Mouse (Mus musculus): ENCODE measurements around the gene Srp54b.
"Not testable (repeated sequence)": the region's sequence is repeated elsewhere in the genome, so short reads cannot be mapped to it uniquely, and the experiment has no call there.

Srp54b gene

GRCm38 (mm10) chr12:55154559-55155448 lies at the start of gene Srp54b:
Gene Srp54b, plus strand, starts transcription at chr12:55155104.
- DNase-seq (ENCODE audit: low spot score) = not testable (repeated sequence)

DNA sequence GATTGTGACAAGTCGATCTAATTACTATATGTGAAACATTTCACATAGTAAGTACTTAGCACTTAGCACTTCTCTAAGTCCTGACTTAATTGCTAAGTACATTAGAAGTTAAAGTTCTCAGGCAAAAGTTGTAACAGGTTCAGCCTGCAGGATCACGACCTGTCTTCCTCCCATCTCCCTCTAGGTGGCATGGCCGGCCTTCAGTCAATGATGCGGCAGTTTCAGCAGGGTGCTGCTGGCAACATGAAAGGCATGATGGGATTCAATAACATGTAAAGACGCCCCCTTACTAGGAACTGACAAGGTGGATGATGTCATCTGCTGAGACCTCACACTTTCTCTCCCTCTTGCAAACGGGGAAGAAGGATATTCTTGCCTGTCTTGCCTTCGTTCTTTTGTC lies 42.3 kb upstream of the Srp54b start:
- DNase-seq (ENCODE audit: low spot score) = not testable (repeated sequence)

DNA sequence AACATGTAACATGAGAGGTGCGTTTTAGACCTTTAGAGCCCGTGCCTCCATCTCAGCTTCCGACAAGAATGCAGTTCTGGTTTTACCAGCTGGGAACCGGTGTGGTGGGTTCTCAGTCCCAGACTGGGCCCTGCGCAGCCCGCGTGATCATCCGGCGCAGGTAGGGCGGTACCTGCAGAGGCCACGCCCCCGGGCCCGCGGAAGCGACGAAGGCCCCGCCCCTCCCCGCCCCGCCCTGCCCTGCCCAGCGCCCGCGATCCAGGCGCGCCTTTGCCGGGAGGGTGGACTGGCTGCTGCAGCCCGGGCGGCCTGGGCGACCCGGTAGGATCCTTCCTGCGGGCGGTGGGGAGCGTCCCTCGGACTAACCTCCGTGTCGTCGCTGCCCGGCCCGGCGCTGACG lies 30.7 kb upstream of the Srp54b start, which contains the start of gene Fam177a:
TSS of gene Fam177a (plus strand) at position 228 of the 400 bp plus-strand sequence.
- not testable (repeated sequence) for DNase-seq (ENCODE audit: low spot score)

GRCm38 (mm10) chr12:55124731-55125130 lies 30.2 kb upstream of the Srp54b start:
- DNase-seq (ENCODE audit: low spot score) = not testable (repeated sequence)

- not testable (repeated sequence) for DNase-seq (ENCODE audit: low spot score)
These were observed 19.4 kb upstream of the Srp54b start for GRCm38 (mm10) chr12:55135540-55135939.

GRCm38 (mm10) chr12:55137859-55138258 lies 17.0 kb upstream of the Srp54b start:
- DNase-seq (ENCODE audit: low spot score) = not testable (repeated sequence)

- DNase-seq (ENCODE audit: low spot score) = not testable (repeated sequence)
These were observed 512 bp downstream of the Srp54b start for GRCm38 (mm10) chr12:55155449-55155783.

DNA sequence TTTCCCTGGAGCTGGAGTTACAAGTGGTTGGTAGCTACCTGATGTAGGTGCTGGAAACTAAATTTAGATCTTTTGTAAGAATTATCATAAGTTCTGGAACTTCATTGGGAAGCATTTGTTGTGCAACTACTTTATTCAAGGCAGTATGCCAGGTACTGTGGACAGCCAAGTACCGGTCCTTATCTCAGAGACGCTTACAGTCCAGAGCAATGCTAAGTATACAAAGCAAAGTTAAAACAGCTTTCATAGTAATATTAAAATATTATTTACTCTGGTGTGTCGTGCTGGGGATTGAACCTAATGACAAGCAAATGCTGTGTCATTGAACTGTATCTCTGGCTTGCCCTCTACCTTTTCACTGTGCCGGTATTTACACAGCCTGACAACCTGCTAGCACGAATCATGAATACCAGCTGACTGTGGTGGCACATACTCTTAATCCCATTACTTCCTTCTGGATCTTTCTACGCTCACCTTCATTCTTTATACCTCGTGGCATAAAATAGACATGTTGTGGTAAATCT lies 12.2 kb downstream of the Srp54b start:
- not testable (repeated sequence) for DNase-seq (ENCODE audit: low spot score)

DNA sequence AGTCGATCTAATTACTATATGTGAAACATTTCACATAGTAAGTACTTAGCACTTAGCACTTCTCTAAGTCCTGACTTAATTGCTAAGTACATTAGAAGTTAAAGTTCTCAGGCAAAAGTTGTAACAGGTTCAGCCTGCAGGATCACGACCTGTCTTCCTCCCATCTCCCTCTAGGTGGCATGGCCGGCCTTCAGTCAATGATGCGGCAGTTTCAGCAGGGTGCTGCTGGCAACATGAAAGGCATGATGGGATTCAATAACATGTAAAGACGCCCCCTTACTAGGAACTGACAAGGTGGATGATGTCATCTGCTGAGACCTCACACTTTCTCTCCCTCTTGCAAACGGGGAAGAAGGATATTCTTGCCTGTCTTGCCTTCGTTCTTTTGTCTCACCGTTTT lies 32.8 kb downstream of the Srp54b start:
- not testable (repeated sequence) for DNase-seq (ENCODE audit: low spot score)

DNA sequence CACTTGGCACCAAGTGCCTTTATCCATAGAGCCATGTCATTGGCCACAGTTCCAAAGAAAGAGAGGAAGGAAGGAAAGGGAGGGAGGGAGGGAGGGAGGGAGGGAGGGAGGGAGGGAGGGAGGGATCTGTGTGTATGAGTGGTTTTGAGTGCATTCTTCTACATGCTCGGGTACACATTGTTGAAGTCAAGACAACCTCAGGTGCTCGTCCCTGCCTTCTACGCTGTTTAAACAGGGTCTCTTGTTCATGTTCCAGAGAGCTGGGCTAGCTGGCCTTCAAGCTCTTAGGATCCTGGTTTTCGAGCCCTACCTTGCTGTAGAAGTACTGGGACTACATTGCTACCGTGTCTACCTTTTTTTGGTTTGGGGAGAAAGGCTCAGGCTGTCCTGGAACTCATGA lies 34.2 kb downstream of the Srp54b start:
- not testable (repeated sequence) for DNase-seq (ENCODE audit: low spot score)

DNA sequence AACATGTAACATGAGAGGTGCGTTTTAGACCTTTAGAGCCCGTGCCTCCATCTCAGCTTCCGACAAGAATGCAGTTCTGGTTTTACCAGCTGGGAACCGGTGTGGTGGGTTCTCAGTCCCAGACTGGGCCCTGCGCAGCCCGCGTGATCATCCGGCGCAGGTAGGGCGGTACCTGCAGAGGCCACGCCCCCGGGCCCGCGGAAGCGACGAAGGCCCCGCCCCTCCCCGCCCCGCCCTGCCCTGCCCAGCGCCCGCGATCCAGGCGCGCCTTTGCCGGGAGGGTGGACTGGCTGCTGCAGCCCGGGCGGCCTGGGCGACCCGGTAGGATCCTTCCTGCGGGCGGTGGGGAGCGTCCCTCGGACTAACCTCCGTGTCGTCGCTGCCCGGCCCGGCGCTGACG lies 44.4 kb downstream of the Srp54b start, which contains the start of gene 1700047I17Rik2:
TSS of gene 1700047I17Rik2 (plus strand) at position 287 of the 400 bp plus-strand sequence.
- DNase-seq (ENCODE audit: low spot score) = not testable (repeated sequence)

- DNase-seq (ENCODE audit: low spot score) = not testable (repeated sequence)
These were observed 44.9 kb downstream of the Srp54b start for GRCm38 (mm10) chr12:55199799-55200198.

DNA sequence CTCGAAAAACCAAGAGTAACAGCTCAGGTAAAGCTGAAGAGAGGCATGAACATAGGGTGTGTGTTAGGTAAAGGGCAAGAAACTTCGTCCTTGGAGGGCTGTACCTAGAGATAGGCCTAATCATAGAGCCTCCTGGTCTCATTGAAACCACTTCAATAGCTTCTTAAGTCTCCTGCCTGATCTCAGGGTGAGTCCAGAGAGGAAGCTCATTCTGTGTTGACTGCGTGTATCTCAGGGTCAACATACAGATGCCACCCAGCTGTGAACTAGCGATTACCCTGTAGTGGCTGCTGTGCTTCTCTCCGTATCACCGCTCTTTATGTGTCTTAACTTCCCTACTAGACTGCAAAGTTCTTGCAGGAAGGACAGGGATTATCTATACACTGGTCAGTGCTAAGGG lies 58.0 kb downstream of the Srp54b start:
- not testable (repeated sequence) for DNase-seq (ENCODE audit: low spot score)

- not testable (repeated sequence) for DNase-seq (ENCODE audit: low spot score)
These were observed 75.0 kb downstream of the Srp54b start, which contains the start of gene Srp54c for GRCm38 (mm10) chr12:55229626-55230519. Gene Srp54c, plus strand, starts transcription at chr12:55230168.

DNA sequence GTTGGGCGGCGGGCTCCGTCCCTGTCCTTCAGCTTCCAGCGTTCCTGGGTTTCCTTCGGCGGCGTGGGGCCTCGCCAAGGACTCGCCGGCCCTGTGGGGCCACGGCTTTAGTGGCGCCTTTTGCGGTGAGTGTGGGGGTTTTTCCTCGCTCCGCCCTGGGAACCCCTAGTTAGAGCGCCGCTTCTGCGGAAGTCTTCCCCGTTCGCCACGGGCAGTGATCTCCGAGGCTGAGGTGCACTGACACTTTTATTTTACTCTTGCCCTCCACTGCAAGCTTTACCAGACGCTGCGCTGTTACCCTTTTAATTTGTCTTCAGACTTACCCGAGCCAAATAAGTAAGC lies 75.6 kb downstream of the Srp54b start:
- DNase-seq (ENCODE audit: low spot score) = not testable (repeated sequence)
